Mouse (Mus musculus) neural tube, embryonic 13.5 days (tissue): ENCODE results near the gene Atp8a1. TPM values are rescaled to one million over a fixed set of nuclear protein-coding genes. Genes with fewer than 3 reads are reported as not detected.

Experiments used
- ATAC-seq: fragments of 200-750 bp; cut with Nextera tagmentation; 2 replicates; pipeline ENCODE4 v1.8.0; 2017; ENCODE audit warnings: low read depth, mild to moderate bottlenecking, moderate TSS enrichment, moderate library complexity
- H3K27ac ChIP-seq: fragments of 300-500 bp; sonication (generic); replicated peaks from 2 replicates; pipeline ENCODE4 v1.5.1; 2015; ENCODE audit warnings: moderate library complexity, mild to moderate bottlenecking, inconsistent platforms
- H3K27me3 ChIP-seq: fragments of 300-500 bp; sonication (generic); 2 replicates; pipeline ENCODE4 v1.6.1; 2015; ENCODE audit warnings: mild to moderate bottlenecking, inconsistent platforms
- H3K36me3 ChIP-seq: fragments of 300-500 bp; sonication (generic); 2 replicates; pipeline ENCODE4 v1.6.1; 2015; ENCODE audit warnings: mild to moderate bottlenecking, inconsistent platforms
- H3K4me1 ChIP-seq: fragments of 300-500 bp; sonication (generic); replicated peaks from 2 replicates; pipeline ENCODE4 v1.6.1; 2015; ENCODE audit warnings: inconsistent platforms
- H3K4me2 ChIP-seq: fragments of 300-500 bp; sonication (generic); 2 replicates; pipeline ENCODE4 v1.6.1; 2015; ENCODE audit warnings: inconsistent platforms, mild to moderate bottlenecking, moderate library complexity
- H3K4me3 ChIP-seq: fragments of 300-500 bp; sonication (generic); 2 replicates; pipeline ENCODE4 v1.5.1; 2015; ENCODE audit warnings: mild to moderate bottlenecking, inconsistent platforms
- H3K9ac ChIP-seq: fragments of 300-500 bp; sonication (generic); 2 replicates; pipeline ENCODE4 v1.6.1; 2015; ENCODE audit warnings: moderate library complexity, mild to moderate bottlenecking, inconsistent platforms
- H3K9me3 ChIP-seq: fragments of 300-500 bp; sonication (generic); 2 replicates; pipeline ENCODE4 v1.6.1; 2016; ENCODE audit warnings: inconsistent platforms
- WGBS: fragments of 180-500 bp; shearing (Covaris S2); methylation state at CpG from one replicate; pipeline ENCODE4 v1.1.7; 2015; 5-methylcytosine and 5-hydroxymethylcytosine counted together
- polyA plus RNA-seq: library from polyadenylated mRNA; unstranded; fragments of >200 nt; fragmentation: Nextera tagmentation; extraction: Ambion mirVana; gene quantifications from 2 replicates; pipeline ENCODE4 v1.2.1, GENCODE M21; 2015

Atp8a1 gene
- polyA plus RNA-seq, 1 experiment from 2014 or later = 45.1 TPM

- Histone ChIP-seq H3K36me3 (0 out of 2 replicates have a peak, but pooled peaks cover 4% of the 10 kb centered on the region), H3K4me2 (no peak overlapping the region), H3K9ac (no peak overlapping the region), H3K4me1 (no peaks in the 10 kb centered on the region), H3K4me3 (no peak overlapping the region), H3K27me3 (no peaks in the 10 kb centered on the region), H3K27ac (no peak overlapping the region), H3K9me3 (no peaks in the 10 kb centered on the region)
- 94% methylated on average over 9 of the region's 9 CpGs for WGBS
- ATAC-seq = no peak
Measured at GRCm38 (mm10) chr5:67690336-67690735, 156.9 kb downstream of the Atp8a1 start.

- H3K4me3 ChIP-seq = no peak overlapping the region
- H3K9ac ChIP-seq = no peak overlapping the region
- H3K9me3 ChIP-seq = no peaks in the 10 kb centered on the region
- H3K4me2 ChIP-seq = no peak overlapping the region
- H3K27ac ChIP-seq = no peak overlapping the region
- ATAC-seq = no peak
- no peaks in the 10 kb centered on the region for H3K27me3 ChIP-seq
- 0 out of 2 replicates have a peak, but pooled peaks cover 4% of the 10 kb centered on the region for H3K36me3 ChIP-seq
- no peaks in the 10 kb centered on the region for H3K4me1 ChIP-seq
- WGBS = 86% methylated on average over 8 of the region's 8 CpGs
Measured at GRCm38 (mm10) chr5:67688001-67688400, 159.2 kb downstream of the Atp8a1 start.

- H3K4me2 ChIP-seq = no peak overlapping the region
- no peak overlapping the region for H3K27ac ChIP-seq
- H3K36me3 ChIP-seq = peaks cover 11% of the 10 kb centered on the region; the same call in 1 of the 2 replicates
- ATAC-seq = no peak
- H3K9me3 ChIP-seq = no peaks in the 10 kb centered on the region
- WGBS = 86% methylated on average over 7 of the region's 7 CpGs
- H3K4me1 ChIP-seq = no peaks in the 10 kb centered on the region
- no peak overlapping the region for H3K9ac ChIP-seq
- H3K27me3 ChIP-seq = no peaks in the 10 kb centered on the region
- H3K4me3 ChIP-seq = no peak overlapping the region
Measured at GRCm38 (mm10) chr5:67685906-67686305, 161.3 kb downstream of the Atp8a1 start.

GRCm38 (mm10) chr5:67685461-67685860, 161.8 kb downstream of the Atp8a1 start:
- peaks cover 15% of the 10 kb centered on the region; the same call in 1 of the 2 replicates for H3K36me3 ChIP-seq
- no peak overlapping the region for H3K4me3 ChIP-seq
- WGBS = 53% methylated on average over 5 of the region's 5 CpGs
- ATAC-seq = no peak
- no peaks in the 10 kb centered on the region for H3K27me3 ChIP-seq
- H3K4me1 ChIP-seq = no peaks in the 10 kb centered on the region
- no peak overlapping the region for H3K27ac ChIP-seq
- H3K9ac ChIP-seq = no peak overlapping the region
- no peak overlapping the region for H3K4me2 ChIP-seq
- H3K9me3 ChIP-seq = no peaks in the 10 kb centered on the region

- Histone ChIP-seq H3K36me3 (peaks cover 43% of the 10 kb centered on the region), H3K27ac (no peak overlapping the region), H3K4me1 (no peaks in the 10 kb centered on the region), H3K9ac (no peak overlapping the region), H3K4me2 (no peak overlapping the region), H3K4me3 (no peak overlapping the region), H3K27me3 (no peaks in the 10 kb centered on the region), H3K9me3 (no peaks in the 10 kb centered on the region)
- ATAC-seq = no peak
- WGBS = 80% methylated on average over 3 of the region's 3 CpGs
Measured at GRCm38 (mm10) chr5:67678819-67679218, 168.4 kb downstream of the Atp8a1 start.

GRCm38 (mm10) chr5:67673008-67673407, 174.2 kb downstream of the Atp8a1 start:
- H3K4me2 ChIP-seq = no peak overlapping the region
- no peak overlapping the region for H3K4me3 ChIP-seq
- no peak for ATAC-seq
- no peak overlapping the region for H3K9ac ChIP-seq
- 86% methylated on average over 4 of the region's 4 CpGs for WGBS
- no peak overlapping the region for H3K27ac ChIP-seq
- H3K27me3 ChIP-seq = no peaks in the 10 kb centered on the region
- H3K4me1 ChIP-seq = peaks cover 12% of the 10 kb centered on the region; the same call in 1 of the 2 replicates
- no peaks in the 10 kb centered on the region for H3K9me3 ChIP-seq
- H3K36me3 ChIP-seq = peaks cover 37% of the 10 kb centered on the region

- Histone ChIP-seq H3K4me2 (no peak overlapping the region), H3K4me1 (peaks cover 12% of the 10 kb centered on the region; the same call in 1 of the 2 replicates), H3K9ac (no peak overlapping the region), H3K36me3 (peaks cover 42% of the 10 kb centered on the region), H3K27me3 (no peaks in the 10 kb centered on the region), H3K27ac (0 out of 2 replicates have a peak overlapping the region, but pooled peaks have one; percentile 14), H3K9me3 (no peaks in the 10 kb centered on the region), H3K4me3 (no peak overlapping the region)
- WGBS = 59% methylated on average over 6 of the region's 6 CpGs
- no peak for ATAC-seq
Measured at GRCm38 (mm10) chr5:67670158-67670557, 177.1 kb downstream of the Atp8a1 start.

- WGBS = 70% methylated on average over 13 of the region's 13 CpGs
- Histone ChIP-seq H3K9me3 (no peaks in the 10 kb centered on the region), H3K4me3 (no peak overlapping the region), H3K36me3 (peaks cover 43% of the 10 kb centered on the region), H3K9ac (no peak overlapping the region), H3K4me2 (no peak overlapping the region), H3K4me1 (peaks cover 12% of the 10 kb centered on the region; the same call in 1 of the 2 replicates), H3K27ac (no peak overlapping the region), H3K27me3 (no peaks in the 10 kb centered on the region)
- no peak; the same call in 1 of the 2 replicates for ATAC-seq
Measured at GRCm38 (mm10) chr5:67669436-67669896, 177.8 kb downstream of the Atp8a1 start.

- Histone ChIP-seq H3K9me3 (no peaks in the 10 kb centered on the region), H3K4me2 (no peak overlapping the region), H3K4me3 (no peak overlapping the region), H3K36me3 (peaks cover 40% of the 10 kb centered on the region), H3K27ac (no peak overlapping the region), H3K27me3 (peaks cover 11% of the 10 kb centered on the region), H3K4me1 (peaks cover 5% of the 10 kb centered on the region; the same call in 1 of the 2 replicates), H3K9ac (no peak overlapping the region)
- WGBS = 30% methylated on average over 6 of the region's 6 CpGs
- ATAC-seq = no peak
Measured at GRCm38 (mm10) chr5:67662715-67663114, 184.5 kb downstream of the Atp8a1 start.

- peaks cover 18% of the 10 kb centered on the region for H3K36me3 ChIP-seq
- peaks cover 22% of the 10 kb centered on the region for H3K4me1 ChIP-seq
- WGBS = 88% methylated on average over 9 of the region's 9 CpGs
- no peaks in the 10 kb centered on the region for H3K9me3 ChIP-seq
- H3K9ac ChIP-seq = no peak overlapping the region
- H3K27ac ChIP-seq = no peak overlapping the region
- ATAC-seq = no peak
- no peak overlapping the region for H3K4me3 ChIP-seq
- H3K27me3 ChIP-seq = peaks cover 11% of the 10 kb centered on the region
- H3K4me2 ChIP-seq = no peak overlapping the region
Measured at GRCm38 (mm10) chr5:67659864-67660263, 187.4 kb downstream of the Atp8a1 start.

- peaks cover 30% of the 10 kb centered on the region for H3K36me3 ChIP-seq
- H3K9me3 ChIP-seq = no peaks in the 10 kb centered on the region
- peaks cover 17% of the 10 kb centered on the region for H3K4me1 ChIP-seq
- 16% methylated on average over 13 of the region's 13 CpGs for WGBS
- H3K27ac ChIP-seq = no peak overlapping the region
- H3K27me3 ChIP-seq = peaks cover 11% of the 10 kb centered on the region
- no peak for ATAC-seq
- H3K4me2 ChIP-seq = no peak overlapping the region
- H3K9ac ChIP-seq = no peak overlapping the region
- no peak overlapping the region for H3K4me3 ChIP-seq
Measured at GRCm38 (mm10) chr5:67656821-67657259, 190.4 kb downstream of the Atp8a1 start.

- Histone ChIP-seq H3K27me3 (peaks cover 11% of the 10 kb centered on the region), H3K27ac (peak overlapping the region; percentile 25; the same call in 1 of the 2 replicates), H3K9me3 (no peaks in the 10 kb centered on the region), H3K36me3 (peaks cover 35% of the 10 kb centered on the region), H3K4me3 (no peak overlapping the region), H3K4me1 (peaks cover 17% of the 10 kb centered on the region), H3K4me2 (no peak overlapping the region), H3K9ac (no peak overlapping the region)
- ATAC-seq = no peak
- 25% methylated on average over 14 of the region's 14 CpGs for WGBS
Measured at GRCm38 (mm10) chr5:67655696-67656519, 191.3 kb downstream of the Atp8a1 start.
